Mouse (Mus musculus): ENCODE results near the gene Pcp4l1.

DNA sequence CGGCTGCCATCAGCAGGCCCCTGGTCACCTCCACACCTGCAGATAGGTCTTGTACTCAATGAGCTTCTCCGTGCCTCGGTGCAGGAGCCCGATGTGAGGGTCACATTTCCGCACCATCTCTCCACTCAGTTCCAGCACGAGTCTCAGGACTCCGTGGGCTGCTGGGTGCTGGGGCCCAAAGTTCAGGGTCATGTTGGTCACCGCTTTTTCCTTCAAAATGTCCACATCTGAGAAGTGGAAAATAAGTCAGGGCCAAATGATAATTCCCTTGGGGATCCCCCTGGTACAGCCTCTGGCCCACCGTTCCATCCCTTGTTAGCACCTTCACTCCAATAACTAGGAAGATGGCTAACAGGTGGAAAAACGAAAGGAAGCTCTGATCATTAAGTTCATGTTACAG is 44.8 kb upstream of the Pcp4l1 start:
- TF ChIP-seq CTCF (IDR thresholded peaks at IDR 0.05), result no peak
- TF ChIP-seq EP300 (IDR thresholded peaks at IDR 0.05; ENCODE audit: insufficient read depth, low read depth, low read length), result no peak
- TF ChIP-seq POLR2A (IDR thresholded peaks at IDR 0.05; ENCODE audit: insufficient read depth, low read depth, low read length), result no peak

All from heart, adult 2 months (tissue).